Mouse (Mus musculus): ENCODE measurements around the gene Phlpp2.

DNA sequence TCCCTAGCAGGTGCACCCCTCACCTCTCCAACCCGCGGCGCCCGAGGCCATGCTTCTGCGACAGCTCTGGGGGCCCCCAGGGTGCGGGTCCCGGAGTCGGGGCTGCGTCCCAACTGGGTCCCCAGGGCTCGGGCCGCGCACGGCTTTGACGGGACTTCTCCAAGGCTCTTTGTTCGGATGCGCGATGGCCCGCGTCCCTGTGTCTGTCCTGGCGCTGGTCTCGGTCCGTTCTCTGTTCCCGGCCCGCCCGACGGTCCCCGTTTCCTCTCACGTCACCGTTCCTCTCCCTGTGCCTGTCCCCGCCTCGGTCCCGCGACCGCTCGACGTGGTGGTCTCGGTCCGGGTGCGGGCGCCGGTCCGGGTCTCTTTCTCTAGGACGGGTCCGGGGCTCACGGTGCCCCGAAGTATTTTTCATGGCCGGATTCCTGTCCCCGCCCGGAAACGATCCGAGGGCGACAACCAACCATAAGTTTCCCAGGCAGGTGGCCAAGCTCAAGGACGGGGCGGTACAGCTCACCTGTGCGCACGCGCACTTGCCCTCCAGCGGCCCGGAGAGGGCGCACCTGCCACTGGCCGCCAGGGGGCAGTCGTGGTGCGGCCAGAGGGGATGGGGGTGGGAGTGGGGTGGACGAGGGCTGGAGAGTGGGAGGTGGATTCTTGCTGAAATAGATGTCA, 93.5 kb downstream of the Phlpp2 start, which contains the start of gene Marveld3:
- TF ChIP-seq CTCF (IDR thresholded peaks at IDR 0.05; ENCODE audit: borderline replicate concordance, insufficient read depth, low read length) (0 out of 2 replicates have a peak, but pooled peaks have one; percentile 21), POLR2A (IDR thresholded peaks at IDR 0.05; ENCODE audit: low read depth, low read length) (no peak)
